Mouse (Mus musculus) liver, embryonic 14.5 days (tissue): ENCODE measurements at regions not wholly inside any gene's neighbourhood (a gene's known extent, or its start where the extent isn't known, plus 50 kb on each side); places are given as distances from the start of the nearest gene placed in this dataset.

Source experiments
- CTCF ChIP-seq: IDR thresholded peaks from 2 replicates; pipeline ENCODE4 v1.5.1; 2016; ENCODE audit warnings: antibody characterized with exemption, low read depth, control low read depth
- EP300 ChIP-seq: IDR thresholded peaks from 2 replicates; pipeline ENCODE4 v1.6.1; 2016; ENCODE audit warnings: antibody characterized with exemption, low read depth

DNA sequence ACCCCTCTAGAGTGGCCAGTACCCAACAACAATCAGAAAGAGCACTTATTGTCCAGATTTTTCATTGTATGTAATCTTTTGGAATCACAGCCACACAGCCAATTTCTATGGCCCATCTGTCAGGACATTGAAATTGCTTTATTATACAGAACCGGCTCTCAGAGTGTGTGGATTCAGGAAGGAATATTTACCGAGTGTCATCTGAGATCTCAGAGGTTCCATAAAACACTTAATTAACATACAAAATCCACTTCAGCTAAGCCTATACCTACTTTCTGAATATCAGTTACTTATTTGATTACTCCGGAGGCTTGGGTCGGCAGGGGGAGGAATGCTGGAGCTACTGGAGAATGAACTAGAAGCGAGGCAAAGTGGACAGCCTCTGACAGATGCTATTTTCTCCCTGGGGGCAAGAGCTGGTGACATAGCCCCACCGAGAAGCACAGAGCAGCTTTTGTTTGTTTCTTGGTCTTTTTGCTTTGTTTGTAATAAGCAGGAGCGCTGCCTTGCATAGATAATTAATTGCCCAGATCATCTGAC lies 545.6 kb downstream of the Tmem38b start:
- TF ChIP-seq CTCF (no peak), EP300 (no peak)
